Mouse (Mus musculus): Measurements from ENCODE around the gene Flywch1.

- TF ChIP-seq POLR2A (IDR thresholded peaks at IDR 0.05; ENCODE audit: insufficient read length, low read depth) (no peak), TCF12 (IDR thresholded peaks at IDR 0.05; ENCODE audit: insufficient read depth, poor library complexity, severe bottlenecking) (no peak), E2F4 (IDR thresholded peaks at IDR 0.05; ENCODE audit: insufficient read depth) (no peak), USF1 (IDR thresholded peaks at IDR 0.05; ENCODE audit: low read depth) (no peak), MAX (IDR thresholded peaks at IDR 0.05; ENCODE audit: low read depth) (no peak), TCF3 (IDR thresholded peaks at IDR 0.05; ENCODE audit: insufficient read length, low read depth) (no peak), SRF (IDR thresholded peaks at IDR 0.05; ENCODE audit: control insufficient read depth, insufficient read length, low read depth) (no peak), MYOG (IDR thresholded peaks at IDR 0.05; ENCODE audit: control insufficient read depth in 1 of 3, insufficient read depth in 1 of 3, insufficient read length in 2 of 3, low read depth in 2 of 3) (no peak), CEBPB (IDR thresholded peaks at IDR 0.05; ENCODE audit: insufficient read depth, poor library complexity, severe bottlenecking) (no peak), POLR2AphosphoS2 (IDR thresholded peaks at IDR 0.05; ENCODE audit: insufficient read length, low read depth) (no peak)
Measured at GRCm38 (mm10) chr17:23738836-23739201, 32.6 kb downstream of the Flywch1 start.
